Mouse (Mus musculus) heart, adult 2 months (tissue): ENCODE measurements at regions not wholly inside any gene's neighbourhood (a gene's known extent, or its start where the extent isn't known, plus 50 kb on each side); places are given as distances from the start of the nearest gene placed in this dataset.

Source experiments
- CTCF ChIP-seq: fragments of 200-600 bp; IDR thresholded peaks from 2 replicates; pipeline ENCODE4 v1.8.1; 2022; ENCODE audit warnings: antibody characterized with exemption, mild to moderate bottlenecking, moderate library complexity
- POLR2A ChIP-seq: fragments of 200-500 bp; IDR thresholded peaks from 2 replicates; pipeline ENCODE4 v1.6.1; 2011; ENCODE audit warnings: mild to moderate bottlenecking, low read depth, low read length, control low read depth; ENCODE audit not compliant: insufficient read depth

GRCm38 (mm10) chr12:96509658-96510057, 817.6 kb downstream of the Flrt2 start:
- no peak for TF ChIP-seq POLR2A
- no peak for TF ChIP-seq CTCF
